ENCODE assay signal across 9 mouse cellular contexts in genomic region chr8:118850381-118850780, GRCm38 (mm10).
DNase-seq lines count a peak whose midpoint lies in the region; ATAC-seq and TF ChIP-seq lines count a peak whose summit lies in the region.
"Had no signal": no experiment of that assay in that cellular context is flagged by ENCODE, and none has a peak within 500 bp of the region (broad histone marks: within the 10 kb centered on the region; RNA-seq: fewer than 3 reads in every experiment).

No protein-coding gene starts in this region.

- H3K4me3 ChIP-seq in heart, embryonic 11.5 days (ENCODE audit: low read depth, low read length), result no peak overlapping the region
- H3K4me3 ChIP-seq in embryonic fibroblast, embryonic 13.5 days (ENCODE audit: insufficient read depth, low read length), result no peak overlapping the region
- no peak overlapping the region for H3K4me3 ChIP-seq in heart, postnatal 0 days (ENCODE audit: low read depth, low read length)
- H3K4me3 ChIP-seq in midbrain, embryonic 12.5 days, result no peak overlapping the region

- no peaks in the 10 kb centered on the region for H3K4me1 ChIP-seq in heart, embryonic 11.5 days (ENCODE audit: control insufficient read depth, insufficient read depth, low read length)
- no peaks in the 10 kb centered on the region for H3K4me1 ChIP-seq in embryonic fibroblast, embryonic 13.5 days (ENCODE audit: control insufficient read depth, insufficient read depth, low read length)
- H3K4me1 ChIP-seq in heart, postnatal 0 days (ENCODE audit: control insufficient read depth, insufficient read depth), result 0 out of 2 replicates have a peak, but pooled peaks cover 3% of the 10 kb centered on the region
- H3K4me1 ChIP-seq in midbrain, embryonic 12.5 days, result peaks cover 9% of the 10 kb centered on the region

- peak; percentile 65 to 82 for DNase-seq in heart, adult 18-20 months
- DNase-seq in adrenal gland, postnatal 14 days, result peak; percentile 65
- DNase-seq in heart, postnatal 0 days (ENCODE audit: low spot score), result peak; percentile 52
- DNase-seq in layer of hippocampus, postnatal 36 days, result peak; percentile 71 to 72
- peak; percentile 70 for DNase-seq in testis, postnatal 10 days (ENCODE audit: low spot score)

- H3K9ac ChIP-seq in heart, embryonic 11.5 days (ENCODE audit: low read depth, low read length), result no peak overlapping the region
- H3K9ac ChIP-seq in heart, postnatal 0 days (replicated peaks; ENCODE audit: low read depth, low read length), result no peak overlapping the region
- no peak overlapping the region for H3K9ac ChIP-seq in midbrain, embryonic 12.5 days (replicated peaks)

- no peak for TF ChIP-seq EP300 in heart, postnatal 0 days (IDR thresholded peaks at IDR 0.05; ENCODE audit: low read depth)

- TF ChIP-seq POLR2A in embryonic fibroblast, embryonic 13.5 days (IDR thresholded peaks at IDR 0.05; ENCODE audit: low read depth, low read length), result no peak

- H3K27me3 ChIP-seq in heart, embryonic 11.5 days (ENCODE audit: control insufficient read depth, insufficient read depth, low read length), result no peaks in the 10 kb centered on the region
- H3K27me3 ChIP-seq in heart, postnatal 0 days (ENCODE audit: control insufficient read depth, insufficient read depth, low read length), result no peaks in the 10 kb centered on the region
- H3K27me3 ChIP-seq in midbrain, embryonic 12.5 days, result no peaks in the 10 kb centered on the region

- H3K27ac ChIP-seq in heart, embryonic 11.5 days (ENCODE audit: low read depth, low read length), result no peak overlapping the region
- H3K27ac ChIP-seq in embryonic fibroblast, embryonic 13.5 days (ENCODE audit: insufficient read depth, low read length), result no peak overlapping the region
- H3K27ac ChIP-seq in heart, postnatal 0 days (ENCODE audit: low read depth), result no peak overlapping the region
- H3K27ac ChIP-seq in midbrain, embryonic 12.5 days (replicated peaks), result no peak overlapping the region
- H3K27ac ChIP-seq: macrophage had no signal

- no peak for ATAC-seq in heart, embryonic 11.5 days (replicated peaks; ENCODE audit: insufficient number of reproducible peaks, low FRiP score, low TSS enrichment)
- ATAC-seq in heart, postnatal 0 days (ENCODE audit: insufficient read depth, low read depth), result no peak
- ATAC-seq in midbrain, embryonic 12.5 days (ENCODE audit: low FRiP score, low read depth), result 0 out of 2 replicates have a peak, but pooled peaks have one; percentile 23

- H3K36me3 ChIP-seq in heart, embryonic 11.5 days (ENCODE audit: control insufficient read depth, insufficient read depth, low read length), result no peaks in the 10 kb centered on the region
- H3K36me3 ChIP-seq in heart, postnatal 0 days (replicated peaks; ENCODE audit: control insufficient read depth, insufficient read depth, low read length), result no peaks in the 10 kb centered on the region
- H3K36me3 ChIP-seq in midbrain, embryonic 12.5 days, result no peaks in the 10 kb centered on the region

- H3K9me3 ChIP-seq in heart, embryonic 11.5 days (replicated peaks; ENCODE audit: control insufficient read depth, low read length), result no peaks in the 10 kb centered on the region
- H3K9me3 ChIP-seq in heart, postnatal 0 days (replicated peaks; ENCODE audit: control insufficient read depth, low read length), result no peaks in the 10 kb centered on the region
- H3K9me3 ChIP-seq in midbrain, embryonic 12.5 days, result no peaks in the 10 kb centered on the region

- peak; percentile 96 for TF ChIP-seq CTCF in embryonic fibroblast, embryonic 13.5 days (IDR thresholded peaks at IDR 0.05; ENCODE audit: borderline replicate concordance, insufficient read depth, low read length)
- TF ChIP-seq CTCF in heart, postnatal 0 days (IDR thresholded peaks at IDR 0.05; ENCODE audit: low read depth), result peak; percentile 98

- H3K4me2 ChIP-seq in heart, embryonic 11.5 days, result no peak overlapping the region
- no peak overlapping the region for H3K4me2 ChIP-seq in heart, postnatal 0 days (ENCODE audit: low read depth, low read length)
- H3K4me2 ChIP-seq in midbrain, embryonic 12.5 days (replicated peaks), result no peak overlapping the region

- WGBS in heart, embryonic 11.5 days (ENCODE audit: insufficient replicate concordance), result 15% methylated on average over 6 of the region's 6 CpGs
- 19% methylated on average over 6 of the region's 6 CpGs for WGBS in heart, postnatal 0 days
- 27% methylated on average over 6 of the region's 6 CpGs for WGBS in midbrain, embryonic 12.5 days
